Mouse (Mus musculus) testis, adult 2 months (tissue): Measurements from ENCODE around the gene Spdye4c.

Experiments used
- CTCF ChIP-seq: fragments of 200-500 bp; IDR thresholded peaks from 2 replicates; pipeline ENCODE4 v1.5.1; 2012; ENCODE audit warnings: low read depth, mild to moderate bottlenecking, inconsistent platforms, low read length, moderate library complexity; ENCODE audit not compliant: control insufficient read depth, insufficient read depth, insufficient replicate concordance
- POLR2A ChIP-seq: fragments of 200-500 bp; IDR thresholded peaks from 2 replicates; pipeline ENCODE4 v1.6.1; 2012; ENCODE audit warnings: low read depth, mild to moderate bottlenecking, inconsistent platforms, low read length, moderate library complexity; ENCODE audit not compliant: control insufficient read depth

GRCm38 (mm10) chr2:128620578-128620977 lies 29.6 kb downstream of the Spdye4c start:
- no peak for TF ChIP-seq CTCF
- no peak for TF ChIP-seq POLR2A
